Mouse (Mus musculus): ENCODE measurements around the gene Mug1.
"Not testable (repeated sequence)": the region's sequence is repeated elsewhere in the genome, so short reads cannot be mapped to it uniquely, and the experiment has no call there.

Mug1 gene

GRCm38 (mm10) chr6:121838271-121838670, at the start of gene Mug1:
TSS of gene Mug1 (plus strand) at chr6:121838541.
- not testable (repeated sequence) for DNase-seq (ENCODE audit: inconsistent age in 2 of 2, low spot score in 1 of 2)

- no peak for DNase-seq (ENCODE audit: inconsistent age in 2 of 2, low spot score in 1 of 2)
These were observed 10.3 kb upstream of the Mug1 start for GRCm38 (mm10) chr6:121828034-121828433.

- DNase-seq (ENCODE audit: inconsistent age in 2 of 2, low spot score in 1 of 2): no peak
These were observed 2.0 kb upstream of the Mug1 start for GRCm38 (mm10) chr6:121836361-121836760.

- no peak for DNase-seq (ENCODE audit: inconsistent age in 2 of 2, low spot score in 1 of 2)
These were observed 10.0 kb downstream of the Mug1 start for GRCm38 (mm10) chr6:121848378-121848777.
